Mouse (Mus musculus): ENCODE measurements around the gene Ache.
"Not testable (repeated sequence)": the region's sequence is repeated elsewhere in the genome, so short reads cannot be mapped to it uniquely, and the experiment has no call there.

The Ache gene

DNA sequence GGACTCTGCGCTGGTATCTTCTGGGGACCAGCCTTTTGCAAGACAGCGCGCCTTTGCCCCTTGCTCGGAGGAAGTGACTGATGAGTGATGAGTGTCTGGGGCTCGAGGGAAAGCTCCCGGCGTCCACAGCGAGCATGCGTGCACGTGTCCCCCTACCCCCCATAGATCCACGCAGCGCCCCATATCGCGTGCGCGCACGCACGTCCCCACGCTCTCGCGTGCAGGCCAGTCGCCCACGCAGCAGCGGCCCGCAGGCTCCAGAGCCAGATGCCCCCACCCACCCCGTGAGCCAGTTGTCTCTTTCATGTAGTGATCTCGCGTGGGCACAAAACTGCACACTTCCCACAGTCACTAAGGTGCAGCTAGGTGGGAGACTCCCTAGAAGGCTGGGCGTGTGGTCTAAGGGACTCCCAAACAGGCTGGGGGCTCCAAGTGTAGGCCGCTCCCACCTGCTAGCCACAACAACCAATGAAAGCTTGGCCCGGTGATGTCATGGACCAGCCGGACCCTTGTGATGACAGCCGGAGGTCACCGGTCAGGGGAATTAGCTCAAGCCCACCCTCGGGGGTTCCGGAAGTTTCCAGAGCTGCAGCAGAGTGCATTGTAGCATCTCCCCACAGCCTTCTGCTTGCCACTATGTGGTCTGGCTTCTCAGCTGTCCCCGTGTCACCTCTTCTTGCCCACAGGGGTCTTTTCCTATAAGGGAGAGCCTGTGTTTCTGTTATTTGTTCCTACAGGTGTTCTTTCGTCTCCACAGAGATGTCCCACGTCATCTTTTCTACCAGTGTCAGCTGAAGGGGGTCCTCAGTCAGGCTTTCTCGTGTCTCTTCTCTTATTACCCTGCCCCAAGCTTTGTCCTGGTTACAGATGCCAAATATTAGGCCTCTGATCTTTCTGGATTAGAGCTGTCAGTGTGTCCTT, at the start of gene Ache:
Ache (plus strand) TSS at position 488 of the 921 bp plus-strand sequence.
- DNase-seq = no peak

- DNase-seq = no peak
Observed at GRCm38 (mm10) chr5:137263897-137264720, 23.2 kb upstream of the Ache start.

DNA sequence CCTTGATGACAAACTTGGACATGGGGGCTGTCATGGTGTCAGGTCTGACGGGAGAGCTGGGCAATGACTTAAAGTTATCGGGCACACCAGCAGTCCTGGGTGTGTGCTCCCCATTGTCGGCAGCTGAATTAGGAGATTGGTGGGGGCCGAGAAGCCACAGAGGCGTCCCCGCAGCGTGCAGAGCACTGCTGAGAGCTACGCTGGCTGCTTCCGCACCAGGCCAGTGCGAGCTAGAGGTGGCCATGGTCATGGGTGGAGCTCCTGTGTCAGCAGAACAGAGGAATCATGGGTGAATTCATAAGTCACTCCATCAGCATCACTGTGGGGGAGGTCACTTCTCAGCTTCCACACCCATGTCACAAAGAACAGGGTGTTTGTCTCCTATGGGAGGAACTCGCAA, 22.5 kb upstream of the Ache start:
- DNase-seq = no peak

- peak in 1 of 2 experiments; percentile 42 for DNase-seq
Observed at GRCm38 (mm10) chr5:137268131-137268910, 19.0 kb upstream of the Ache start.

GRCm38 (mm10) chr5:137277360-137278342, 9.7 kb upstream of the Ache start:
- DNase-seq = no peak

DNA sequence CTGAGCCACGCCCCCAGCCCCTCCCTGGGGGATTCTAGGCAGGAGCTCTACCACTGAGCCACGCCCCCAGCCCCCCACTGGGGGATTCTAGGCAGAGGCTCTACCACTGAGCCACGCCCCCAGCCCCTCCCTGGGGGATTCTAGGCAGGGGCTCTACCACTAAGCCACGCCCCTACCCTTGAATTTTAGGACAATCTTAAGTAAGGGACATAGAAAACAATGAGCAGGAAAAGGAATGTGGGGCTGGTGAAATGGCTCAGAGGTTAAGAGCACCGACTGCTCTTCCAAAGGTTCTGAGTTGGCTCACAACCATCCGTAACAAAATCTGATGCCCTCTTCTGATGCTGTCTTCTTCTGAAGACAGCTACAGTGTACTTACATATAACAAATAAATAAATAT, 2.9 kb upstream of the Ache start:
- DNase-seq = not testable (repeated sequence)

DNA sequence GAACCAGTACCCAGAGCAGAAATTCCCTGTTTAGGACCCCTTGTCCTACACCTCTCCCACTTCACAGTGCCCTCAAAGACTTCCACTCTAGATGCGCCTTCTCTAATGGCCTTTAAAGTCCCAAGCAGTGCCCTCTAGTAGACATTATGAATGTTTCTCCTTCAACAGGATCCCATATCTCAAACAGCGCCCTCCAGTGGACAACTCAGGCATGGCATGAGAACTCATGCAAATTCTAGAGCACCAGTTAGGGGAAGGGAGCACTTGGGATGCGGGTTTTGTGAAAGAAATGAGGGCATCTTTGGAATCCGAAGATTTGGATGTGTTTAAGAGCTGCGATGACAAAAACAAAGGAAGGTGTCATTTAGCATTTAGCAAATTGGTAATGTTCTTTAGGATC, 2.3 kb upstream of the Ache start:
- peak in 1 of 2 experiments; percentile 47 for DNase-seq

DNA sequence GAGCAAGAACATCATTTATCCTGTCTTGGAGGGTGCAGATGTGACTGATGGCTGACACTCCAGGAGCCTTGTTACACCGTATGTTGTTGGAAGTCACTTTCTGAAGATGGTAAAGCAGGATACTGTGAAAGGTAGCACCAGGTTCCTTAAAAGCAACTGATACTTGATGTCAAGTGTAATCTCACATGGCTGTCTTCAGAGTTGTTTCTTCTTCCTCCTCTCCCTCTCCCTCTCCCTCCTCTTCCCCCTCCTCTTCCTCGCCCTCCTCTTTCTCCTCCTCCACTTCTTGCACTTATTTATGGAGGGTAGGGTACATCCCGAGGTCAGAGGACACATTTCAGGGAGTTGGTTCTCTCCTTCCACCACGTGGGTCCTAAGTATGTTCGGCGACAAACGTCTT, 1.3 kb upstream of the Ache start:
- no peak for DNase-seq

DNA sequence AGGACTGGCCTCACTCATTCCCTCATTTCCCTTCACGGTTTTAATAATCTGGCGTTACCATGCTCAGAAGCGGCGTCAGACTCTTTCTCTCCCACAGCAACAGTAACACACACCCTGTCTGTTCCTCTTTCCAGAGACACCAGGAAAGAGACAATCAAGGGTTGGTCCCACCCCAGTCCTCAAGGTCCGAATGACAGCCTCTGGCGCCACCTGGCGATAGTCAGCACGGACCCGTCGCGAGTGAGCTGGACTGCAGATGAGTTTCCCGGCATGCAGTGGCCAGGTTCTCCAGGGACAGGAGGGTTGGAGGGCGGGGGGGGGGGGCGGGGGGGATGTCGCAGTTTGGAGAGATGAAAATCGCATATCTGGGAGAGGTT, 676 bp upstream of the Ache start:
- DNase-seq = peak; percentile 73 to 91

- no peak for DNase-seq
Observed at GRCm38 (mm10) chr5:137287953-137288743, 829 bp downstream of the Ache start.

- DNase-seq = peak in 1 of 2 experiments; percentile 43
Observed at GRCm38 (mm10) chr5:137288999-137289470, 1.7 kb downstream of the Ache start.

DNA sequence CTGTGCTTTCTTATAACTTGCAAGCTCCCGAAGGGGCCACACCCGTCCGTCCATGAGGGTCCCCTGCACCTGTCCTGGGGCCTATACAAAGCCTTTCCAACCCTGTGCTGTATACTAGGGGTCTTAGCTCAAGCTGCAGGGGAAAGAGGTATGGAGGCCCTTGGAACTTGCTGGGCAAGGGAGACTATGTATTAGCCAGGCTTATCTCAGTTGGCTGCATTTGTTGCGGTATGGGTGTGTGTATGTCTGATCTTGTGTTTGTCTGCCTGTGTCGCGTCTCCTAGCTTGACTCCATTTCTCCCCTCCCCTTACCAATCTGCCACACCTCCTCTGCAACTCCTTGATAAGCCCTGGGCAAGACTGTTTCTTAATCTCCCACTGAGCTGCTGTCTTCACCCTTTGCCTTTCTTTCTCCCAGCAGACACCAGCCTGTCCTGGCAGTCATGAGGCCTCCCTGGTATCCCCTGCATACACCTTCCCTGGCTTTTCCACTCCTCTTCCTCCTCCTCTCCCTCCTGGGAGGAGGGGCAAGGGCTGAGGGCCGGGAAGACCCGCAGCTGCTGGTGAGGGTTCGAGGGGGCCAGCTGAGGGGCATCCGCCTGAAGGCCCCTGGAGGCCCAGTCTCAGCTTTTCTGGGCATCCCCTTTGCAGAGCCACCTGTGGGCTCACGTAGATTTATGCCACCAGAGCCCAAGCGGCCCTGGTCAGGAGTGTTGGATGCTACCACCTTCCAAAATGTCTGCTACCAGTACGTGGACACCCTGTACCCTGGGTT, 2.5 kb downstream of the Ache start:
- DNase-seq = no peak

DNA sequence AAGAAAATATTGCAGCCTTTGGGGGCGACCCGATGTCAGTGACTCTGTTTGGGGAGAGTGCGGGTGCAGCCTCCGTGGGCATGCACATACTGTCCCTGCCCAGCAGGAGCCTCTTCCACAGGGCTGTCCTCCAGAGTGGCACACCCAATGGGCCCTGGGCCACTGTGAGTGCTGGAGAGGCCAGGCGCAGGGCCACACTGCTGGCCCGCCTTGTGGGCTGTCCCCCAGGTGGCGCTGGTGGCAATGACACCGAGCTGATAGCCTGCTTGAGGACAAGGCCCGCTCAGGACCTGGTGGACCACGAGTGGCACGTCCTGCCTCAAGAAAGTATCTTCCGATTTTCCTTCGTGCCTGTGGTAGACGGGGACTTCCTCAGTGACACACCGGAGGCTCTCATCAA, 3.4 kb downstream of the Ache start:
- peak; percentile 54 to 72 for DNase-seq

- no peak for DNase-seq
Observed at GRCm38 (mm10) chr5:137291381-137291926, 4.1 kb downstream of the Ache start.

- peak; percentile 70 to 78 for DNase-seq
Observed at GRCm38 (mm10) chr5:137293282-137293681, 6.0 kb downstream of the Ache start.

GRCm38 (mm10) chr5:137293839-137294743, 6.8 kb downstream of the Ache start, which contains the start of gene Ufsp1:
TSS of gene Ufsp1 (plus strand) at chr5:137294629.
- DNase-seq = peak; percentile 89 to 91

GRCm38 (mm10) chr5:137294744-137295093, 7.4 kb downstream of the Ache start:
- no peak for DNase-seq

DNA sequence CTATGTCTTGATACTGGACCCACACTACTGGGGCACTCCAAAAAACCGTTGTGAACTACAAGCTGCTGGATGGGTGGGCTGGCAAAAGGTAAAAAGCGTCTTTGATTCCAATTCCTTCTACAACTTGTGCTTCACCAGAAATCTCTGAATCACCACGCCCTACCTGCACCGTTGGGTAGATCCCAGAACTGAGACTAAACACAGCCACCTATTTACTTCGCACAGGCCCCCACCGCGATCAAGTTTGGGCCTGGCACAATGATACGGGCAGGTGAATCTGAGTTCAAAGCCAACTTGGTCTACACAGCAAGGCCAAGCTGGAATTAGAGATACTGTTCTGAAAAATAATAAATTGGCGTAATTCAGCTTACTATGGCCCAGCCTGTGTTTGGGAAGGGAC, 8.0 kb downstream of the Ache start:
- no peak for DNase-seq

Measured in spleen, adult 18-20 months (tissue).